Mouse (Mus musculus): ENCODE measurements around the gene Ankrd13d.

DNA sequence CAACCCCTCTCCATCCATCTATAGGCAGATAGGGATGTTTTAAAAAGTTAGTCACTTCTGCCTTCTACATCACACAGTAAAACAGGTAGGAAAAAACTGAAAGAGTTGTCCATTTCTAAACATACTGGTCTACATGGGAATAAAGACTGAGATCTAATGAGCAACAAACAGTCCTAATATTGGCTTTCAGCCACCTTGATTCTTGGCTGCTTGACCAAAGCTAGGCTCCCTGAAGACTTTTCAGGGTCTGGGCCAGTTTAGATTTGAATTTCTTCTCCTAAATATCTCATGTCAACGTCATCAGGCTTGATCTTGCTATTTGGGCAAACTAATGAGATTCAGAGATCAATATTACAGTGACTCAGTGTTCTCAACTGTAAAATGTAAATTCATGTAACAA is 43.9 kb upstream of the Ankrd13d start:
- no peak for TF ChIP-seq EP300 (optimal IDR thresholded peaks at IDR 0.05)
- no peak for TF ChIP-seq CTCF (IDR thresholded peaks at IDR 0.05; ENCODE audit: low read depth)
